Mouse (Mus musculus) hindbrain, embryonic 12.5 days (tissue): ENCODE measurements around the gene Cacna1e. TPM values are rescaled to one million over a fixed set of nuclear protein-coding genes. Genes with fewer than 3 reads are reported as not detected.

Source experiments
- polyA plus RNA-seq: library from polyadenylated mRNA; unstranded; fragments of >200 nt; fragmentation: Nextera tagmentation; extraction: Ambion mirVana; gene quantifications from 2 replicates; pipeline ENCODE4 v1.2.1, GENCODE M21; 2016

The Cacna1e gene
- polyA plus RNA-seq, 1 experiment from 2014 or later, result 4.6 TPM

Other genes with a start within 250 kb of the Cacna1e start
- gene Ier5, start 215.1 kb upstream of the Cacna1e start, polyA plus RNA-seq, result 16.5 and 17.7 TPM in 2 replicates